Mouse (Mus musculus): ENCODE data around the gene Cyb5b.
"Not testable (repeated sequence)": the region's sequence is repeated elsewhere in the genome, so short reads cannot be mapped to it uniquely, and the experiment has no call there.

Gene Cyb5b

DNA sequence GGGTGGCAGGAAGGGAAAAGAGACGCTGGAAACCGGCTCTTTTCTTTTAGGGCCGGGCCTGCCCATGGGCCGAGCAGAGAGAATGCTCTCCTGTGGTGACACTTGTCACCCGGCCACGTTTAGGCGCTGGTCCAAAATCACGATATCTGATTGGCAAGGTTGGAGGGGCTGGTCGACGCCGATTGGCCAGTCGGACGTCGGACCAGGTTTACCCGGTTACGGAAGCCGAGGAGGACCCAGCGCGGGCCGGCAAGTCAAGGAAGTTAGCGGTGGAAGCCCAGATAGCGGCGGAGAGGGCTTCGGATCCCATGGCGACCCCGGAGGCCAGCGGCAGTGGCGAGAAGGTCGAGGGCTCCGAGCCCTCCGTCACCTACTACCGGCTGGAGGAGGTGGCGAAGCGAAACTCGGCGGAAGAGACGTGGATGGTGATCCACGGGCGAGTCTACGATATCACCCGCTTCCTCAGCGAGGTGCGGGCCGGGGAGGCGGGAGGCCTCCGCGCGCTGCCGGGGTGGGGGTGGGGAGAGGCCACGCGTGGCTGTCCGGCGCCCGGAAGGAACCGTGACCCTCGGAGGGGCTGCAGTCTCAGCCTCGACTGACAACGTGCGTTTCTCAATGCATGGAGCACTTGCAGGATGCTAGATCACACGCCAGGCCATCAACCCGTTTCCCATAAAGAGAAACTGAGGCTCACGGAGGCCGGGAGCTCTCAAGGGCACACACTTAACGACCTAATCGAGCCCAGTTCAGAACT, at the start of gene Cyb5b:
Cyb5b (plus strand) TSS at position 237 of the 754 bp plus-strand sequence.
- peak; percentile 95 to 96 for DNase-seq

DNA sequence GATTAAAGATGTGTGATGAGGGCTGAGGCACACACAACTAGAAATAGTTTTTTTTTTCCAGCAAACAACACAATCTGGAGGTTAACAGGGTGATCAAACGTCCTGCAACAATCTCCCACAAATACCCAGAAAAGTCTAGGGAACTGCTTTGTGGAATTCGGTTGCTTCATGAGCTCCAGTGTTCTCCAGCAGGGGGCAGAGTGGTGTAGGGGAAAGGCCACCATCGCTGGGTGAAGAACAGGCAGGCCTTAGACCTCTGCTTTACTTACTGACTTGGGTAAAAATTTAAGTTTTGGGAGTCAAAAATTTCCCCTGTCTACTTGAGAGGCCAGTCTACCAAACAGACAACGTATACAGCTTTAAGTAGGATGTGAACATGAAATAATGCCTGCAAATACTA, 45.9 kb upstream of the Cyb5b start:
- peak; percentile 67 to 83 for DNase-seq

DNA sequence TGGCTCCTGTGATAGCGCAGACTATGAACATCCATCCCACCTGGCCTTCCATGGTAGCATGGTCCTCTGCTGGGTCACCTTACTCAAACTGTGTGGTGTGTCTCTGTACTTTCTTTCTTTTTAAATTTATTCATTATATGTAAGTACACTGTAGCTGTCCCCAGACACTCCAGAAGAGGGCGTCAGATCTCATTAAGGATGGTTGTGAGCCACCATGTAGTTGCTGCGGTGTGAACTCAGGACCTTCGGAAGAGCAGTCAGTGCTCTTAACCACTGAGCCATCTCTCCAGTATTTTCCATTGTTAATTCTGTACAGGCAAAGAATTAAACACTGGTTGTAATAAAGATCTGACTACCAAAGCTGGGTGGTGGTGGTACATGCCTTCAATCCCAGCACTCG, 42.4 kb upstream of the Cyb5b start:
- DNase-seq, result not testable (repeated sequence)

GRCm38 (mm10) chr8:107108978-107109720, 41.3 kb upstream of the Cyb5b start:
- DNase-seq, result peak; percentile 23 to 35

GRCm38 (mm10) chr8:107109816-107110435, 40.5 kb upstream of the Cyb5b start:
- no peak for DNase-seq

- DNase-seq, result no peak
Measured at GRCm38 (mm10) chr8:107110629-107111330, 39.7 kb upstream of the Cyb5b start.

GRCm38 (mm10) chr8:107111340-107112105, 38.9 kb upstream of the Cyb5b start:
- DNase-seq, result peak in 1 of 2 experiments; percentile 27

GRCm38 (mm10) chr8:107113209-107113608, 37.2 kb upstream of the Cyb5b start:
- no peak for DNase-seq

DNA sequence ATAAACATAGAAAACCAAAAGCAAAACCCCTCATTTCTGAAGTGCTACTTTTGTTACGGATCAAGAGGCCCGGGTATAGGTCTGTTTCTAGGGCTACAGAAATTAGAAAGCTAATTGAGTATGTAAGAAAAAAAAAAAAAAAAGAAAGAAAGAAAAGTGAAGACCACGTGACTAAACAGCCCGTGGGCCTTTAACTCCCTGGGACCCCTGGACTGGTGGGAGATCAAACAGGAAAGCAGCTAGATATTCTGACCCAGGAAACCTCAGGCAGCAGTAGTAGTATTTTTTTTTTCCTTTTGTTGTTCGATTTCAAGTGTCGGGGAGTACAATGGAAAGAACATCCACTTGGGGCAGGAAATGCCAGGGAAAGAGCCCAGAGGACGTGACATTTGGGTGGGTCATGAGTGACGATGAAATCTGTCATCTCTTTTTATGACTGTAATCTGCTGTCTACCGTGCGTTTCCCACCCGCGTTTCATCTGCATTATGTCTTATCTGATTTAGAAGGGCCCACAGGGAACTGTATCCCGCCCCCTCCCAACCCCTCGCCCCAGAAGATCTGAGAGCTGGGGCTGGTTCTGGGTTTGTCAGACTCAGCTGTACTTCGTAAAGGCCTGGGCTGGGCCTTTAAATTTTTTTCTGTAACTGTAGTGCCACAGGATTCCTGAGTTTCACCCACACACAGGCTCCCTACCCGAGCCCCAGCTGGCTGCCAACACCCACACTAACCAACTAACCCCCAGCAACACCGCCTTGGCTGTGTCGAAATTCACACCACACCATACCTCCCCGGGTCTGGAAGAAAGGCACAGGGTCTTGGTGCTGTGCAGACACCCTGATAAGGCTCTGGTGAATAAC, 36.1 kb upstream of the Cyb5b start:
- peak in 1 of 2 experiments; percentile 38 for DNase-seq

- DNase-seq, result no peak
Measured at GRCm38 (mm10) chr8:107115008-107115320, 35.5 kb upstream of the Cyb5b start.

- DNase-seq, result peak; percentile 68 to 87
Measured at GRCm38 (mm10) chr8:107116023-107116422, 34.4 kb upstream of the Cyb5b start.

DNA sequence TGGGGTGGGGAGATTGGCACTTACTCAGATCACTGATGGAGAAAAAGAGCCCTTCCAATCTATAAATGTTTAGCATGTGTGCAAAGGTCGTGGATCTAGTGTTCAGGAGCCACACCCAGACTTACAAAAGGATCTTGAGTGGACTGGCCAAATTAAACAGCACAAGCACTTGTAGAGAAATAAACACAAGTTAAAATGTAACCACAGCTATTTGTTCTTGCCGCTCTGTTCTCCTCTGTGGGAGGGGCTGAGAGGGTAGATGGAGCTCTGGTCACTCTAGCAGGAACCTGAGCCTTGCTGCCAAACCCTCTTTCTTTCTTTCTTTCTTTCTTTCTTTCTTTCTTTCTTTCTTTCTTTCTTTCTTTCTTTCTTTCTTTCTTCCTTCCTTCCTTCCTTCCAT, 33.4 kb upstream of the Cyb5b start:
- DNase-seq, result peak; percentile 33 to 46

DNA sequence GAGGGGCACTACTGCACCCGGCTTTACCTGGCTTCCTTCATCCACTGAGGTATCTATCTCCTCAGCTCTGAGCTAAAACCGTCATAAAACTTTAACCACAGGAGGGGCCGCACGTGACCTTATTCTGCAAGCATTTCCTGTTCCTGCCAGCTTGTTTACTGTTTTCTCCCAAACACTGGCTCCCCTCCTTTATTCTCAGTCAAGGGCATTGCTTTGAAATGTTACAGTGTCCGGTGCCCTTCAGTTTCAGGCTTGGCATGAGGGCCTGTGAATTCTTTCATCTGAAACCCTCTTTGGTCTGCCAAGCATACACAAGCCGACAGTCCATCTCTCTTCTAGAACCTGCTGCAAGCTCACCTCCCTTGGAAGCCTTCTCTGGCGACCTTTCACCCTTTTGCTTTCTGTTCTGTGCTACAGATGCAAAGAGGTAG, 31.6 kb upstream of the Cyb5b start:
- DNase-seq, result peak; percentile 24 to 33

DNA sequence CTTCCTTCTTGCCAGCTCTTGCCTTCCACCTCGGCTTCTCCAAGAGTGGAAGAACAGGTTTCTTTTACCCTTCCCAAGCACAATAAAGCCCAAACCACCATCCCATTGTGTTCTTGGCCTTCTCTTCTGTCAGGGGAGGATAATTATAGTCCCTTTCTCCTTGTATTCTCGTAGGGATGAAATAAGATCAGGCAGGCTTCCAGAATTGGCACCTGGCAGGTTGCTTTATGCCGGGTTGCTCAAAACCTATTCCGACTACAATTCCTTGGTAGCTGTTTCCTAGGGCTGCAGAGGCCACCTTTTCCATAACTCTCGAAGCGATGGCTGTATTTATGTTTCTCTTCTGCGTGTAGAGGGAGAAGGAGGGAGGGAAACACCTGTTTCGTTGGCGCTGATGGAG, 31.0 kb upstream of the Cyb5b start:
- DNase-seq, result no peak

GRCm38 (mm10) chr8:107120806-107121205, 29.6 kb upstream of the Cyb5b start:
- no peak for DNase-seq

GRCm38 (mm10) chr8:107121681-107122291, 28.7 kb upstream of the Cyb5b start:
- DNase-seq, result no peak

GRCm38 (mm10) chr8:107123063-107123614, 27.3 kb upstream of the Cyb5b start:
- DNase-seq, result no peak

GRCm38 (mm10) chr8:107124343-107124742, 26.1 kb upstream of the Cyb5b start:
- DNase-seq, result no peak

DNA sequence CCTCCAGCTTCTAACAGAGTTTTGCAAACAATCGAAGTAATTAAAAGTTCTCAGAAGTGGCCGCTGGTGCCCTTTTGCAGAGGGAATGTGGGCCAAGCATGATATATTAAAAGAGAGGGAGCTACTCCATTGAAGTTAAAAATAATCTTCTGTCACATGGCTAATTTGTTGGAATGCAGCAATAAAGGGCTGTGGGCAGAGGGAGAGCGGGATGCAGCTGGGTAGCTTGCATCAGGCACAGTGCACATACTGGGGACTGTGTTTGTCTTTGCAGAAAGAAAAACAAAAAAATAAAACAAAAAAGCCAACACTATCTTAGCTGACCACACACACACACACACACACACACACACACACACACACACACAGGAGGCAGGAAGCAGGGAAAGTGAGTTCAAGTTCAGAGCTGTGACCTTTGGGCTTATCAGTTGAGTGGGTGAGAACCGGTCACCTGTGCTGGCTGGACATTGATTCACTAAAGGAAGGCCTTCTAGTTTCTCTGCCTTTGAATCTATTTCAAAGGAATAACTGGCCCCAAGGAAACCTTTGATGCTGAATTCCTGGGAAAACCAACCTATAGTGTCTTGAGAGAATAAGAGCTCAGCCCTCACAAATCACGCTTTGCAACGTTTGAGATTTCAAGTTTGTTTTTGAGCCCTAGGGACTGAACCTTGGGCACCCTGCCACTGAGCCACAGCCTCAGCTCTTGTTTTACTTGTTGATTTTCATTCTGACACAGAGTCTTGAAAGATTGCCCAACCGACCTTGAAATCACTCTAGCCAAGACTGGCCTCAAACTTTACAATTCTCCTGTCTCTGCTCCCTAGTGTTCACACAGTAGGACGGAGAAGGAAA, 21.0 kb upstream of the Cyb5b start:
- peak; percentile 54 to 75 for DNase-seq

- DNase-seq, result no peak
Measured at GRCm38 (mm10) chr8:107130028-107130427, 20.4 kb upstream of the Cyb5b start.

Data from lung, postnatal 4 days (tissue).